26 mouse cellular contexts compared by ENCODE assay signal in the genomic region with DNA sequence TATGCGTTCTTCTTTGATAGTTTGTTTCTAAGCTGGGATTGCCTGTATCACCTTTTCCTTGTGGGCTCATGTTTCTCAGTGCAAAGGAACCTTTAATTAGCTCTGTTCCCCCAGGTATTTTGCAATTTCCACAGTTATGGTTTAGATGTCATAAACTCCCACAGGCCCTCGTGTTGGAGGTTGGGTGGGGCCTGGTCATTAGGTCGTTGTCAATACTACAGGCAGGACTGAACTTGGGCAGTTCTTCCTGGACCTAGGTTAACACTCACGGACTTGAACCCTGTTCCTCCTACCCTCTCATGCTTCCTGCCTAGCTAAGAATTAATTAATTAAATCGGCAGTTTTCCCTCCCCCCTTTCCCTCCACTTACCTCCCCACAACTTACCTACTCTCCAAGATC.
"Had no signal": no experiment of that assay in that cellular context is flagged by ENCODE, and none has a peak within 500 bp of the region (broad histone marks: within the 10 kb centered on the region; RNA-seq: fewer than 3 reads in every experiment).

No protein-coding gene starts in this region.

- H3K9me3 ChIP-seq: heart, embryonic 13.5 days; heart, embryonic 15.5 days; hindbrain, embryonic 10.5 days; hindbrain, embryonic 12.5 days; kidney, embryonic 15.5 days; limb, embryonic 10.5 days; limb, embryonic 12.5 days; liver, embryonic 13.5 days had no signal

- DNase-seq: gastrocnemius, adult 2 months; gastrocnemius, postnatal 10 days; gastrocnemius, postnatal 25 days; heart, adult 18-20 months; heart, postnatal 4 days; kidney, adult 11 months; kidney, adult 2 months; kidney, adult 9 months; kidney, postnatal 14 days; kidney, postnatal 36 days; liver; liver, embryonic 13.5 days had no signal

- H3K9ac ChIP-seq: heart, embryonic 13.5 days; heart, embryonic 15.5 days; hindbrain, embryonic 12.5 days; hindbrain, embryonic 14.5 days; kidney, embryonic 15.5 days; limb, embryonic 12.5 days; liver, embryonic 13.5 days had no signal

- H3K4me2 ChIP-seq: heart, embryonic 11.5 days; heart, embryonic 13.5 days; heart, embryonic 15.5 days; hindbrain, embryonic 12.5 days; hindbrain, embryonic 14.5 days; kidney, embryonic 15.5 days; limb, embryonic 12.5 days; liver, embryonic 11.5 days; liver, embryonic 13.5 days had no signal

- H3K4me3 ChIP-seq: gastrocnemius, adult 2 months; heart, embryonic 13.5 days; heart, embryonic 15.5 days; hindbrain, embryonic 10.5 days; hindbrain, embryonic 12.5 days; kidney, embryonic 15.5 days; left cerebral cortex, adult 2 months; limb, embryonic 10.5 days; limb, embryonic 12.5 days; liver, embryonic 13.5 days had no signal

- H3K27ac ChIP-seq: gastrocnemius, adult 2 months; heart, embryonic 13.5 days; heart, embryonic 15.5 days; hindbrain, embryonic 10.5 days; hindbrain, embryonic 12.5 days; hindbrain, embryonic 14.5 days; kidney, embryonic 15.5 days; kidney, postnatal 0 days; left cerebral cortex, adult 2 months; limb, embryonic 10.5 days; limb, embryonic 12.5 days; liver, embryonic 13.5 days had no signal

- H3K4me1 ChIP-seq: heart, embryonic 15.5 days had no signal

- H3K36me3 ChIP-seq: heart, embryonic 13.5 days; heart, embryonic 15.5 days; hindbrain, embryonic 10.5 days; hindbrain, embryonic 12.5 days; kidney, embryonic 15.5 days; limb, embryonic 10.5 days; limb, embryonic 12.5 days; liver, embryonic 13.5 days had no signal

- H3K27me3 ChIP-seq: heart, embryonic 15.5 days; hindbrain, embryonic 12.5 days; kidney, embryonic 15.5 days; limb, embryonic 12.5 days; liver, embryonic 13.5 days had no signal

- ATAC-seq: hindbrain, embryonic 16.5 days; inflammation-experienced regulatory T-cells, adult 6 months had no signal
